Mouse (Mus musculus): ENCODE measurements around the gene Slc25a36.

The Slc25a36 gene

DNA sequence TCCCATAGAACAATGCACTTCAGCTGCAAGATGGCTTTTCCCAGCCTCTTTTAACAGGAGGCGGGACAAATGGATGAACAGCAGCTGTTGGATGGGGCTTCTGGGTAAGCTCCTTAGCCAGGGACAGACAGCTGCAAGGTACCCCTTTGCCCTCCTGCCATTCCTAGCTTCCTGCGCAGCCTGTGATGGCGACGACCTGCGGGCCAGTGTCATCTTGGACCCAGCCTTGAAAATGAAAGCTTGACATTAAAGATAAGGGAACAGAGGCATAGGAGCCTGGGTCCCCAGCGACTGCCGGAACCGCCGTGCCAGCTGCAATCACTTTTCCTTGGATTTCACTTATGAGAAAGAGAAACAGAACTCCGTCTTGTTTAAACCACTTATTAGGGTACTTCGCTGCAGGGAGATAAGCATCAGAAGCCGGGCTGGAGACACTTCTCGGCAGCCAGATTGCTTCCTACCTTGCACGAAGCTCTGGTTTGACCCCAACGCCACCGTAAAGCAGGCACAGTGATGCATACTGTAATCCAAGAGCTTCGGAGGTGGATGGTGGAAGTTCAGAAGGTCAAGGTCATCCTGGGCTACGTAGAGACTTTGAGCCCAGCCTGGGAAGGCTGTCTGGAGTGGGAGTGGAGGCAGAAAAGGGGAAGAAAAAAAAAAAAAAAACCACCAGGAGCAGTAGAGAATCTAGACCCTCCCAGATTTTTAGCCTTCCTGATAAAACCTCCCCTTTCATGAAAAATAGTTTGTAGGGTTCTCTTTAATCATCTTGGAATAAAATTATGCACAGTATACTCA is 54.2 kb downstream of the Slc25a36 start:
- in situ Hi-C loops (cut with MboI, MseI), result no loop called here

DNA sequence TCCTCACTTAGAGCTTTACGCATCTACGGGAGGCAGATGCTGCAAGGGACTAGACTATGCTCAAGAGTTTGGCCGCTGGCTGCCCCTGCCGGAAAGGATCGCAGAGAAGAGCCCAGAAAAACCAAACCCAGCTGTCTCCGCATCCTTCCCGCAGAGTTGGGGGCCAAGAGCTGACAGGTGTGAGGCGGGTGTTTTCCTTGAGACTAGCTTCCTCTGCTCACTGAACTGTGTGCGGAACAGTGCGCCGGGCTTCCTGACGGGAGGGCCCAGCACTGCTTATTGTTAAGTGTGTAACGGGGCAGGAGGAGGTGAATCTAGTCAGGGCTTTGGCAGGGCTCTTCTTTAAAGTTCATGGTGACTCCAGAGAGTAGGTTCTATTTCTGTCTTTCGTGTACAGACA is 55.1 kb downstream of the Slc25a36 start:
- in situ Hi-C loops (cut with MboI, MseI), result no loop called here

DNA sequence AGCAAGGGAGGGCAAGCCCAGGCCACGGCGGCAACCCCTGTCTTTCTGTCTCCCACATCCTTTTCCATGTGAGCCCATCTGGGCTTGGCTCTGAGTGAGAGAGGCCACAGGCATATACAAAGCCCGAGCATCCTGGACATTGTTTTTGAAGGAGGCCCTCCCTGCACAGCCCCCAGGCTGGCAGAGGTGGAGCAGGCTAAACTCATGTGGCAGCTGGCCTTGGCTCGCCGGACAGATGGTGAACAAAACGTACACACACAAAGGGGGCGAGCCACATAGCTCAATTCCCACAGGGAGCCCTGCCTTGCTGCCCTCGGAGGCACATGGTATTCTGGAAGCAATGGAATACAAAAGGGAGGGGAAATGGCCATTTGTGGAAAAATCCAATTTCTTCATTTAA is 59.8 kb downstream of the Slc25a36 start:
- in situ Hi-C loops (cut with MboI, MseI), result no loop called here

DNA sequence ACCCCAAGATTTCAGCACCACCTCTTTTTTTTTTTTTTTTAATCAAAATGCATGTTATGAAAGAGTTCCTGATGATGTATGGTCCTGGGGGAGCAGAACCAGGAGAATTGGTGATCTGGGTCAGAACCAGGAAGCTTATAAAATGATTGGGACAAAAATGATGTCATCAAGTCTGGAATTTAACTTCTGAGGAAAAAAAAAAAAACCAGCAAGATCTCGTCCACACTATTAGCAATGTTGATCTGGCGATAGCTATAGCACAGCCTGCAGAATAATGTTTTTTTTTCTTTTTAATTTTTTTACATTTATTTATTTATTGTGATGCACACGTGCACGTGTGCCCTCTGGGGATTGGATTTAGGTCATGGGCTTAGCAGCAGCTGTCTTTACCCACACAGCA is 64.7 kb downstream of the Slc25a36 start:
- in situ Hi-C loops (cut with MboI, MseI), result loop anchor here (5.0 kb wide), 1 partner anchor 74 kb away; no protein-coding TSS in a partner anchor

DNA sequence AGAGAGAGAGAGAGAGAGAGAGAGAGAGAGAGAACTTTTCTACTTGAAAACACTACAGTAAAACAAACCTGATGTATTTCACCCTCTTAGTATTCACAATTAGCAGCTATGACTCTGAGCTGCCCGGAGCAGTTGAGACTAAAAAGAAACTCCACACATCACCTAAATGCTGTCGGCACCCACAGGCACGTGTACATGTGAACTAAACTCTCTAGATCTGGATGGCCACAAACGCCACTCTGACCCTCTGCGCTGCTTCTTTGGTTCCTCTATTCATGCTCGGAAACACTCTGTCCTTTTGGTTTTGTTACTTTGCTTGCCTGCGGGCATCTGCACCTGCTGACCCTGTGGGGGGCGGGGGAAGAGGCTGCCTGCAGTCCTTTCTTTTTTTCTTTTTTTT is 69.3 kb downstream of the Slc25a36 start:
- in situ Hi-C loops (cut with MboI, MseI), result no loop called here

DNA sequence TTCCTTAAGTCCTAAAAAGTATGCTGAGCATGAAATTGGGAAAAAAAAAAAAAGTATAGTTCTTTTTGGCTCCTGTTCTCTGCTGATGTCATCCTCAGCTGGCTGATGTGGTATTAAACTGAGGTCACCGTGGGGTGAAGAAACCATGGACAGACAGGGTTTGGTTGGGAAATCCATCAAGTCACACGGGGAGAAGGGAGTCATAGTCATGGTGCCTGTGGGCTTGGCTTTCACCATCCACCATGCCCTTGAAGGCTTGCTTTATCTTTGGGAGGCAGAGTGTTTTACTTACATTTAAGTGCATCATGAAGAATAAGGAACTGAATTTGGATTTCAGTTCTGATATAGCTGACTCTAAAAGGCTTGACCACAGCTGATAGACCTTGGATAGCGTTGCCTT is 72.9 kb downstream of the Slc25a36 start:
- in situ Hi-C loops (cut with MboI, MseI), result no loop called here

DNA sequence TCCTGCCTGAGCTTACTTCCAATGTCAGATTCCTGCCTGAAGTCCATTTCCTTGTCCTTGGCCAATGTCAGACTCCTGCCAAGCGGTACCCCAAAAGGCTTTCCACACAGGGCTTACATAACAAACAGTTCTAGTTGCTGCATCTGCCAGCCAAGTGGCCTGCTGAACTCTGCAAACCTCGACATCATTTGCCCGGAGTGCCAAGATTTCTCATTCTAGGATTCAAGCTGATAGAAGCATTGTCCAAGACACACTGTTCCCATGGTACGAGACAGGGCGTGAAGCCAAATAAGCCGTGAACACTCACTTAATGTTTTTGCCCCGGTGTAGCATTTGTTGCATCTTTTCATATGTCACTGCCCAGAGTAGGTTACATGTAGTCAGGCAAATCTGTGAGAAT is 74.3 kb downstream of the Slc25a36 start:
- in situ Hi-C loops (cut with MboI, MseI), result no loop called here

DNA sequence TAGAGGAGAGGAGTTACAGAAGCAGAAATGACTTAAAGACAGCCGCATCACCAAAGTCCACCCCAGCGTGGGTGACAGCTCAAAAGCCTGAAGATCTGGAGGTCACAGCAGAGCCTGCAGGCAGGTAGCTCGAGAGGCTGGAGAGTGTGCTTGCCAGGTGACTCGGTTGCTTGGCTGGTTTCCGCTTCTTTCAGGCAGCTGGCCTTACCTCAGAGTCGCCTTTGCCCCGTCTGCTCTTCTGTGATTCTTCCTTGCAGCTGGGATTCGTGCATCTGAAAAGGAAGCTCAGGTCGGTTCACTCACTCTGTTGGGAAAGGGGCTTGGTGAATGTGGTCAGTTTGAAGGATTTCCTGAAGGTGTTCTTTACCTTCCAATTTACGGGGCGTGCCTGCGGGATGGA is 83.6 kb downstream of the Slc25a36 start:
- in situ Hi-C loops (cut with MboI, MseI), result loop anchor here (5.0 kb wide), 1 partner anchor 35 kb away; no protein-coding TSS in a partner anchor

DNA sequence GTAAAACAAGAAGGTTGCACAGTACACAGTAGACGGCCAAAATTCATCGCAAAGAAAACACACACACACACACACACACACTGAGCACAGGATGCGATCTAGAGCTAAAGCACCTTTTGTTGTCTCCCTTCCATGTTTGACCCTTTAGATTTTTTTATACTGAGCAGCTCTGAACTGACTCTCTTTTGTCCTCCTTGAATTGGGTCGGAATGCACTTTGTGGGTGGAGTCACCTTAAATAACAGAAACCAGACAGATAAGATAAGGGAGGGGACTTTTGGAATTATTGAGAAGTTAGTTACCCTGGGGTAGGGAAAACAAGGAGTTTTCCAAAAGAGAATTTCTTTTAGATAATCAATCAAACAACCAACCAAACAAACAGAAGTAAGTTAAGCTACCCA is 85.0 kb downstream of the Slc25a36 start:
- in situ Hi-C loops (cut with MboI, MseI), result loop anchor here (5.0 kb wide), 1 partner anchor 36 kb away; no protein-coding TSS in a partner anchor

Data from T-helper 2 cell (primary cell).